In genomic region chr11:88864458-88865197, GRCm38 (mm10) we compare ENCODE assay signal across 8 mouse cellular contexts. TPM values are rescaled to one million over a fixed set of nuclear protein-coding genes. Genes with fewer than 3 reads are reported as not detected.
DNase-seq lines count a peak whose midpoint lies in the region; ATAC-seq lines count a peak whose summit lies in the region.

TSS of gene Akap1 (minus strand) at chr11:88864586.

- no peaks in the 10 kb centered on the region for H3K27me3 ChIP-seq in hindbrain, embryonic 15.5 days

- no peaks in the 10 kb centered on the region for H3K9me3 ChIP-seq in hindbrain, embryonic 15.5 days

- peak within 1 kb of the TSS; percentile 97 for H3K4me2 ChIP-seq in hindbrain, embryonic 15.5 days

- H3K9ac ChIP-seq in hindbrain, embryonic 15.5 days = peak within 1 kb of the TSS; percentile 79

- peak; percentile 98 for DNase-seq in R1 (ENCODE audit: low read depth, low spot score)
- DNase-seq in cerebellum, postnatal 25 days = peak; percentile 97 to 98
- DNase-seq in frontal cortex, postnatal 36 days (ENCODE audit: low spot score in 2 of 2) = peak; percentile 95 to 98
- peak; percentile 96 for DNase-seq in left cerebral cortex, adult 11 months (ENCODE audit: low spot score)
- peak; percentile 98 to 99 for DNase-seq in lung, postnatal 4 days
- peak; percentile 98 for DNase-seq in right cerebral cortex, adult 18-20 months
- DNase-seq in urinary bladder, postnatal 10 days (ENCODE audit: low spot score) = peak; percentile 94

- peak within 1 kb of the TSS; percentile 52 for H3K4me3 ChIP-seq in hindbrain, embryonic 15.5 days

- peak within 1 kb of the TSS; percentile 90 for H3K27ac ChIP-seq in hindbrain, embryonic 15.5 days (replicated peaks)

- peaks cover 23% of the 10 kb centered on the region for H3K4me1 ChIP-seq in hindbrain, embryonic 15.5 days (replicated peaks)

- H3K36me3 ChIP-seq in hindbrain, embryonic 15.5 days = no peaks in the 10 kb centered on the region

- WGBS in hindbrain, embryonic 15.5 days = 1% methylated on average over 55 of the region's 60 CpGs

- ATAC-seq in hindbrain, embryonic 15.5 days (ENCODE audit: low FRiP score, low read depth) = peak; percentile 98

RNA-seq across cellular contexts. Expression of gene Akap1, which starts in this region (rescaled TPM):
- polyA plus RNA-seq in hindbrain, embryonic 15.5 days (2015; fragmentation: Nextera tagmentation; extraction: Ambion mirVana) = 28.3 and 29.5 TPM in 2 replicates

Comparison
In these comparisons a context has a peak if more than half of its experiments do, and no peak if none do; other contexts are left out.
1. Peak in every context shown above with its lines: DNase-seq, ATAC-seq, H3K4me3 ChIP-seq and H3K27ac ChIP-seq.